Mouse (Mus musculus) brain, adult 2 months (tissue): Measurements from ENCODE around the gene Rab10.

Source experiments
- DNase-seq: peaks from one replicate; pipeline ENCODE4 v3.0.0; 2011; ENCODE audit warnings: low read depth, low spot score

The Rab10 gene

GRCm38 (mm10) chr12:3296056-3296455 lies 13.7 kb downstream of the Rab10 start:
- no peak for DNase-seq

- no peak for DNase-seq
These were observed 17.9 kb downstream of the Rab10 start for GRCm38 (mm10) chr12:3291849-3292248.

GRCm38 (mm10) chr12:3291038-3291437 lies 18.7 kb downstream of the Rab10 start:
- no peak for DNase-seq

GRCm38 (mm10) chr12:3288440-3288839 lies 21.3 kb downstream of the Rab10 start:
- DNase-seq, result no peak

- DNase-seq, result no peak
These were observed 23.9 kb downstream of the Rab10 start for GRCm38 (mm10) chr12:3285919-3286318.

GRCm38 (mm10) chr12:3285377-3285776 lies 24.4 kb downstream of the Rab10 start:
- peak; percentile 74 for DNase-seq

GRCm38 (mm10) chr12:3284463-3284862 lies 25.3 kb downstream of the Rab10 start:
- DNase-seq, result no peak

GRCm38 (mm10) chr12:3283829-3284440 lies 25.8 kb downstream of the Rab10 start:
- no peak for DNase-seq

GRCm38 (mm10) chr12:3282954-3283353 lies 26.8 kb downstream of the Rab10 start:
- DNase-seq, result no peak

- DNase-seq, result no peak
These were observed 27.2 kb downstream of the Rab10 start for GRCm38 (mm10) chr12:3282520-3282919.

GRCm38 (mm10) chr12:3278880-3279339 lies 30.9 kb downstream of the Rab10 start:
- no peak for DNase-seq

GRCm38 (mm10) chr12:3270818-3271217 lies 39.0 kb downstream of the Rab10 start:
- DNase-seq, result no peak

GRCm38 (mm10) chr12:3267397-3267796 lies 42.4 kb downstream of the Rab10 start:
- DNase-seq, result no peak

GRCm38 (mm10) chr12:3265188-3265587 lies 44.6 kb downstream of the Rab10 start:
- no peak for DNase-seq

GRCm38 (mm10) chr12:3264449-3264848 lies 45.3 kb downstream of the Rab10 start:
- no peak for DNase-seq

GRCm38 (mm10) chr12:3261596-3261995 lies 48.2 kb downstream of the Rab10 start:
- DNase-seq, result no peak

GRCm38 (mm10) chr12:3255966-3256365 lies 53.8 kb downstream of the Rab10 start:
- no peak for DNase-seq

- no peak for DNase-seq
These were observed 54.3 kb downstream of the Rab10 start for GRCm38 (mm10) chr12:3255435-3255834.

GRCm38 (mm10) chr12:3253591-3253990 lies 56.2 kb downstream of the Rab10 start:
- DNase-seq, result no peak

GRCm38 (mm10) chr12:3246091-3246490 lies 63.7 kb downstream of the Rab10 start:
- no peak for DNase-seq

- DNase-seq, result no peak
These were observed 70.2 kb downstream of the Rab10 start for GRCm38 (mm10) chr12:3239544-3239943.

- peak; percentile 35 for DNase-seq
These were observed 71.3 kb downstream of the Rab10 start for GRCm38 (mm10) chr12:3238361-3239051.

- no peak for DNase-seq
These were observed 72.0 kb downstream of the Rab10 start for GRCm38 (mm10) chr12:3237799-3238198.
